Mouse (Mus musculus): ENCODE data around the gene Mif. TPM values are rescaled to one million over a fixed set of nuclear protein-coding genes. Genes with fewer than 3 reads are reported as not detected.
"Not testable (repeated sequence)": the region's sequence is repeated elsewhere in the genome, so short reads cannot be mapped to it uniquely, and the experiment has no call there.

Gene Mif
- polyA plus RNA-seq, 1 experiment: 344 TPM

DNA sequence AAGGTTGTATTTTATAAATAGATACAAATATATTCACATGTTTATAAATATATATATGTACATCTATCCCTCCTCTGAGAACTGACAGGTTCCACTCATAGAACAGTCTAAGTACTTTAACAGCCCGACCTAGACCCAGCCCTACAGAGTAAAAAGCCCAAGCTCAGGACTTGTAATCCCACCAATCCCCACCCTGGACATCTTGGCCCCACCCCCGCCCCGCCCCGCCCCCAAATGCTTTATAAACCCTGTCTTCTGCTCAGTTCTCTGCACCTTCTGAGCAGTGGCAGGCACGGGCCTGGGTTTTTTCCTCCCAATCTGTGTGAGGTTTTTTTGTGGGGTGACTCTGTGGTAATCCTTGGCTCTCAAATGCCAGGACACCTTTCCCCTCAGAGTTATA is 5.9 kb downstream of the Mif start:
- TF ChIP-seq POLR2A (IDR thresholded peaks at IDR 0.05; ENCODE audit: borderline replicate concordance, control insufficient read depth, low read depth, low read length) (no peak), CTCF (IDR thresholded peaks at IDR 0.05; ENCODE audit: control insufficient read depth, insufficient read depth, low read length) (no peak)
- Histone ChIP-seq H3K4me3 (replicated peaks; ENCODE audit: control insufficient read depth, low read depth, low read length) (no peak overlapping the region), H3K27ac (ENCODE audit: control insufficient read depth, insufficient read depth, low read depth, low read length, poor library complexity) (no peak overlapping the region), H3K4me1 (ENCODE audit: control insufficient read depth, insufficient read depth, low read length) (no peaks in the 10 kb centered on the region)
- 60% methylated on average over 5 of the region's 5 CpGs for WGBS

DNA sequence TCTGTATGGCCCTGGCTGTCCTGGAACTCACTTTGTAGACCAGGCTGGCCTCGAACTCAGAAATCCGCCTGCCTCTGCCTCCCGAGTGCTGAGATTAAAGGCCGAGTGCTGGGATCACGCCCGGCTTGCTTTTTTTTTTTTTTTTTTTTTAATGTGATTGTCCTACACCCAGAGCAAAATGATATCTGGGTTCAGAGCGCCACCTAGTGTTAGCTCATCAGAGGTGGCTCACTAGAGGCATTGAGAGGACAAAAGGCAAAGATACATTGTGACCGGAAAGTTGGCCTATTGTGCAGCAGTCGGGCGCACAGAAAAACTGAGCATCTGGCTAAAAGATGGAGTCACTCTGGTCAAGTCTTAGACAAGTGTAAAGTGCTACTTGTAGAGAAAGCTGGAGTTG is 6.6 kb downstream of the Mif start:
- H3K27ac ChIP-seq (ENCODE audit: control insufficient read depth, insufficient read depth, low read depth, low read length, poor library complexity): no peak overlapping the region
- peak; percentile 54 for TF ChIP-seq CTCF (IDR thresholded peaks at IDR 0.05; ENCODE audit: control insufficient read depth, insufficient read depth, low read length)
- no peak for TF ChIP-seq POLR2A (IDR thresholded peaks at IDR 0.05; ENCODE audit: borderline replicate concordance, control insufficient read depth, low read depth, low read length)
- no peaks in the 10 kb centered on the region for H3K4me1 ChIP-seq (ENCODE audit: control insufficient read depth, insufficient read depth, low read length)
- H3K4me3 ChIP-seq (replicated peaks; ENCODE audit: control insufficient read depth, low read depth, low read length): no peak overlapping the region
- WGBS: 23% methylated on average over 10 of the region's 10 CpGs

DNA sequence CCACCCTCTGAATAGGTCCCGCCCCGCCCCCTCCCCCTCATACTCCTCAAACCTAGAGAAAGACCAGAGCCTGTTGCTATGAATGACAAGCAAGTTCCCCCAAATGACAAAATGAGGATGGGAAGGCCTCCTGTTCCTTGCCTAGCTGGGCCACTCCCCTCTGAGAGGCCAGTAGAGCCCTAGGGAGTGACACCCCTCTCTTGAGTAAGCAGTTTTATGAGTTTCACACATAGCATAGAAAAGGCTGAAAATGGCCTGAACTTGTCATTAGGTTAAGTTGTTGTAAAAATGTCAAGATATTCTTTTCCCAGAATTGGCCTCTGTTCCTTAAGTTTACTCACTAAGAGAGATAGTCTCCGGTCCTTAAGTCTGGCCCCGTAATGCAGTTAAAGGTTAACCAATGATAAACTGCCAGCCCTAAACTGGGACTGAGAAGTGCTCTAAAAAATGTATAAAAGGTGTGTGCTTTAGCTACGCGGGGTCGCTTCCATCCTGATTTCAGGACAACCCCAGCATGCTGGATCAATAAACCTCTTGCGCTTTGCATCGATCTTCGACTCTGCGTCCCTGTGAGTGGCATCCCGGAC is 7.4 kb downstream of the Mif start:
- Histone ChIP-seq H3K4me1 (ENCODE audit: control insufficient read depth, insufficient read depth, low read length) (no peaks in the 10 kb centered on the region), H3K27ac (ENCODE audit: control insufficient read depth, insufficient read depth, low read depth, low read length, poor library complexity) (no peak overlapping the region), H3K4me3 (replicated peaks; ENCODE audit: control insufficient read depth, low read depth, low read length) (no peak overlapping the region)
- TF ChIP-seq CTCF (IDR thresholded peaks at IDR 0.05; ENCODE audit: control insufficient read depth, insufficient read depth, low read length) (no peak), POLR2A (IDR thresholded peaks at IDR 0.05; ENCODE audit: borderline replicate concordance, control insufficient read depth, low read depth, low read length) (no peak)
- whole genome bisulfite sequencing: 94% methylated on average over 12 of the region's 12 CpGs

- Histone ChIP-seq H3K4me3 (replicated peaks; ENCODE audit: control insufficient read depth, low read depth, low read length) (no peak overlapping the region), H3K27ac (ENCODE audit: control insufficient read depth, insufficient read depth, low read depth, low read length, poor library complexity) (no peak overlapping the region), H3K4me1 (ENCODE audit: control insufficient read depth, insufficient read depth, low read length) (no peaks in the 10 kb centered on the region)
- no peak for TF ChIP-seq POLR2A (IDR thresholded peaks at IDR 0.05; ENCODE audit: borderline replicate concordance, control insufficient read depth, low read depth, low read length)
- TF ChIP-seq CTCF (IDR thresholded peaks at IDR 0.05; ENCODE audit: control insufficient read depth, insufficient read depth, low read length): no peak
- WGBS: 78% methylated on average over 3 of the region's 3 CpGs
These were observed 8.4 kb downstream of the Mif start for GRCm38 (mm10) chr10:75851681-75852080.

DNA sequence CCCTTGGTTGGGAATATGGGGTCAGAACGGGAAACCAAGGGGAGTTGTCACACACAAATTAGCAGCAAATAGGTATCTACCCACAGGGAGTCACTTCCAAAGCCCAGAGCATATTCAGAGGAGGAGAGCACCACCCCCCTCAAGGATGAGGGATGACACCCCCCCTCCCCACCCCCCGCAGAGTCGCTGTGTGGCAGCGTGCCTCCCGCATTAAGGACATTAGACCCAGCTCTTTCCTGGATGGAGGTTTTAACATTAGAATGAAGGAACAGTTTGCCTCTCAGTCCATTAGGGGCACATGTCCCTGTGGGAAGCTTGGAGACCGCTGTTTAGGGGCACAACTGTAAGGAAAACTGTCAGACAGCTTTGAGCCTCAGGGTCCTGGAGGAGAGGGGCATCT is 9.0 kb downstream of the Mif start:
- WGBS: 34% methylated on average over 6 of the region's 6 CpGs

GRCm38 (mm10) chr10:75848382-75848781 is 11.7 kb downstream of the Mif start:
- no peaks in the 10 kb centered on the region; the same call in 1 of the 2 replicates for H3K4me1 ChIP-seq (ENCODE audit: control insufficient read depth, insufficient read depth, low read length)
- no peak overlapping the region for H3K4me3 ChIP-seq (replicated peaks; ENCODE audit: control insufficient read depth, low read depth, low read length)
- 43% methylated on average over 3 of the region's 3 CpGs for WGBS
- no peak for TF ChIP-seq CTCF (IDR thresholded peaks at IDR 0.05; ENCODE audit: control insufficient read depth, insufficient read depth, low read length)
- no peak for TF ChIP-seq POLR2A (IDR thresholded peaks at IDR 0.05; ENCODE audit: borderline replicate concordance, control insufficient read depth, low read depth, low read length)
- H3K27ac ChIP-seq (ENCODE audit: control insufficient read depth, insufficient read depth, low read depth, low read length, poor library complexity): no peak overlapping the region

More for the DNA sequence above, 9.0 kb downstream of the Mif start:
- TF ChIP-seq POLR2A (IDR thresholded peaks at IDR 0.05; ENCODE audit: borderline replicate concordance, control insufficient read depth, low read depth, low read length) (no peak), CTCF (IDR thresholded peaks at IDR 0.05; ENCODE audit: control insufficient read depth, insufficient read depth, low read length) (no peak)
- Histone ChIP-seq H3K4me3 (replicated peaks; ENCODE audit: control insufficient read depth, low read depth, low read length) (no peak overlapping the region), H3K4me1 (ENCODE audit: control insufficient read depth, insufficient read depth, low read length) (no peaks in the 10 kb centered on the region; the same call in 1 of the 2 replicates), H3K27ac (ENCODE audit: control insufficient read depth, insufficient read depth, low read depth, low read length, poor library complexity) (no peak overlapping the region)

GRCm38 (mm10) chr10:75845306-75845930 is 14.6 kb downstream of the Mif start:
- H3K27ac ChIP-seq (ENCODE audit: control insufficient read depth, insufficient read depth, low read depth, low read length, poor library complexity): peak overlapping the region; percentile 74
- H3K4me3 ChIP-seq (replicated peaks; ENCODE audit: control insufficient read depth, low read depth, low read length): no peak overlapping the region

GRCm38 (mm10) chr10:75844800-75845199 is 15.2 kb downstream of the Mif start:
- Histone ChIP-seq H3K4me3 (replicated peaks; ENCODE audit: control insufficient read depth, low read depth, low read length) (no peak overlapping the region), H3K27ac (ENCODE audit: control insufficient read depth, insufficient read depth, low read depth, low read length, poor library complexity) (peak overlapping the region; percentile 74; the same call in 1 of the 2 replicates), H3K4me1 (ENCODE audit: control insufficient read depth, insufficient read depth, low read length) (no peaks in the 10 kb centered on the region; the same call in 1 of the 2 replicates)
- WGBS: 79% methylated on average over 1 of the region's 1 CpGs
- no peak for TF ChIP-seq POLR2A (IDR thresholded peaks at IDR 0.05; ENCODE audit: borderline replicate concordance, control insufficient read depth, low read depth, low read length)

More at GRCm38 (mm10) chr10:75845306-75845930, 14.6 kb downstream of the Mif start:
- no peaks in the 10 kb centered on the region; the same call in 1 of the 2 replicates for H3K4me1 ChIP-seq (ENCODE audit: control insufficient read depth, insufficient read depth, low read length)
- no peak for TF ChIP-seq CTCF (IDR thresholded peaks at IDR 0.05; ENCODE audit: control insufficient read depth, insufficient read depth, low read length)
- no peak for TF ChIP-seq POLR2A (IDR thresholded peaks at IDR 0.05; ENCODE audit: borderline replicate concordance, control insufficient read depth, low read depth, low read length)
- WGBS: 63% methylated on average over 6 of the region's 6 CpGs

DNA sequence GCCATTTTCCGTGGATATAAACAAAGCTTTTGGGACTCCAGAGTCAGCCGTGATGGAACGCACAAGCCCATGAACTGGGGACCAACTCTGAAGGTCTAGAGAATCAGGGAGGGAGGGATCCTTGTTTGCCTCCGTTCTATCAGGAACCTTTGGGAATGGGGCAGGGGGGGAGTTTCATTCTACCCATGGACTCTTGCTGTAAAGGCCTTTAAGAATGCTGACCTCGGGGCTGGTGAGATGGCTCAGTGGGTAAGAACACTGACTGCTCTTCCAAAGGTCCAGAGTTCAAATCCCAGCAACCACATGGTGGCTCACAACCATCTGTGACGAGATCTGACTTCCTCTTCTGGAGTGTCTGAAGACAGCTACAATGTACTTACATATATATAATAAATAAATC is 16.1 kb downstream of the Mif start:
- WGBS: 76% methylated on average over 6 of the region's 6 CpGs

More for the DNA sequence above, 16.1 kb downstream of the Mif start:
- not testable (repeated sequence) for H3K4me3 ChIP-seq (replicated peaks; ENCODE audit: control insufficient read depth, low read depth, low read length); H3K27ac ChIP-seq (ENCODE audit: control insufficient read depth, insufficient read depth, low read depth, low read length, poor library complexity); H3K4me1 ChIP-seq (ENCODE audit: control insufficient read depth, insufficient read depth, low read length)
